In the genomic region with DNA sequence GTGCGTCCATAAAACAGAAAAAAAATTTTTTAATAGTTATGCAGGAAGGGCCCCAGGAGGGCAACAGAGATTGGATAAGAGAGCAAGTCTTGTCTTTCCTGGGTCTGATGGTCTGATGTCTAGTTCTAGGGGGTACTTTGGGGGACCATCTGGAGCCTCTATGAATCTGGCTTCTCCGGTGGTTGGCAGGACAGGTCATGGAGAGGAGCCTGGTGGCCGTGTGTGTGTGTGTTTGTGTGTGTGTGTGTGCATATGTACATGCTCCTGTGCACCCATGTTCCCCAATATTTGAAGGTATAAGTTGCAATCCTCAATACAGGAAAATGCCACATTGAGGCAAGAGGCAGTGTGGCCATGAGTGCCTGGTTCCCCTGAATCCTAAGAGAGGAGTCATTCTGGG, we compare ENCODE assay signal across 10 mouse cellular contexts.
DNase-seq lines count a peak whose midpoint lies in the region; ATAC-seq and TF ChIP-seq lines count a peak whose summit lies in the region.
"Had no signal": no experiment of that assay in that cellular context is flagged by ENCODE, and none has a peak within 500 bp of the region (broad histone marks: within the 10 kb centered on the region; RNA-seq: fewer than 3 reads in every experiment).

No protein-coding gene starts in this region.

- WGBS in kidney, adult 2 months = 66% methylated on average over 3 of the region's 3 CpGs
- 79% methylated on average over 3 of the region's 3 CpGs for WGBS in limb, embryonic 15.5 days

- TF ChIP-seq CTCF in kidney, adult 2 months (conservative IDR thresholded peaks at IDR 0.05; ENCODE audit: insufficient read depth, insufficient read length, low read depth, low read length) = no peak

- H3K36me3 ChIP-seq in kidney, adult 2 months (ENCODE audit: control insufficient read depth, insufficient read depth, low read length) = no peaks in the 10 kb centered on the region
- H3K36me3 ChIP-seq in limb, embryonic 15.5 days = 0 out of 2 replicates have a peak, but pooled peaks cover 7% of the 10 kb centered on the region
- H3K36me3 ChIP-seq: heart, embryonic 10.5 days had no signal

- H3K27me3 ChIP-seq in kidney, adult 2 months (replicated peaks; ENCODE audit: control insufficient read depth, insufficient read depth, low read length) = no peaks in the 10 kb centered on the region
- no peaks in the 10 kb centered on the region for H3K27me3 ChIP-seq in limb, embryonic 15.5 days

- peaks cover 24% of the 10 kb centered on the region; the same call in 1 of the 2 replicates for H3K4me1 ChIP-seq in kidney, adult 2 months (ENCODE audit: control insufficient read depth, insufficient read depth, low read length)
- peaks cover 51% of the 10 kb centered on the region for H3K4me1 ChIP-seq in limb, embryonic 15.5 days

- no peak overlapping the region for H3K9ac ChIP-seq in limb, embryonic 15.5 days

- H3K4me2 ChIP-seq in limb, embryonic 15.5 days = peak overlapping the region; percentile 75

- no peaks in the 10 kb centered on the region for H3K9me3 ChIP-seq in limb, embryonic 15.5 days
- H3K9me3 ChIP-seq: heart, embryonic 10.5 days had no signal

- peak; percentile 47 for DNase-seq in cerebellum, adult 11-12 months
- DNase-seq in cerebellum, postnatal 4 days (ENCODE audit: low spot score in 2 of 2) = no peak
- DNase-seq in kidney, adult 2 months = no peak
- DNase-seq in kidney, adult 18-20 months = no peak
- peak; percentile 14 for DNase-seq in NIH3T3 (ENCODE audit: low read depth)
- no peak for DNase-seq in spleen, postnatal 10 days (ENCODE audit: low spot score in 2 of 2)
- no peak for DNase-seq in ovary, postnatal 36 days (ENCODE audit: low spot score)
- DNase-seq: liver had no signal

- no peak for ATAC-seq in limb, embryonic 15.5 days (ENCODE audit: insufficient number of reproducible peaks, low FRiP score, low TSS enrichment, low read depth)

- peak overlapping the region; percentile 13; the same call in 1 of the 2 replicates for H3K4me3 ChIP-seq in kidney, adult 2 months (ENCODE audit: insufficient read depth, low read depth, low read length)
- no peak overlapping the region for H3K4me3 ChIP-seq in limb, embryonic 15.5 days
- H3K4me3 ChIP-seq: heart, embryonic 10.5 days had no signal

- no peak for TF ChIP-seq POLR2A in kidney, adult 2 months (IDR thresholded peaks at IDR 0.05; ENCODE audit: low read depth, low read length)

- H3K27ac ChIP-seq in kidney, adult 2 months (ENCODE audit: insufficient read depth, low read depth, low read length) = peak overlapping the region; percentile 99
- H3K27ac ChIP-seq in limb, embryonic 15.5 days = peak overlapping the region; percentile 67

Comparison
In these comparisons a context has a peak if more than half of its experiments do, and no peak if none do; other contexts are left out.
1. DNase-seq: peak in cerebellum, adult 11-12 months (single experiment) and NIH3T3 (single experiment); none in cerebellum, postnatal 4 days (0 of 2), kidney, adult 2 months (single experiment), kidney, adult 18-20 months (single experiment), spleen, postnatal 10 days (0 of 2) and ovary, postnatal 36 days (single experiment).